Mouse (Mus musculus): ENCODE data around the gene Gm3029.
"Not testable (repeated sequence)": the region's sequence is repeated elsewhere in the genome, so short reads cannot be mapped to it uniquely, and the experiment has no call there.

GRCm38 (mm10) chr14:3883872-3884271 lies 47.7 kb upstream of the Gm3029 start, which contains the start of gene Gm2916:
- not testable (repeated sequence) for TF ChIP-seq EP300, POLR2A (IDR thresholded peaks at IDR 0.05; ENCODE audit: insufficient read depth, low read depth, low read length)

Data from heart, adult 2 months (tissue).